ENCODE assay signal across 9 mouse cellular contexts in the genomic region with DNA sequence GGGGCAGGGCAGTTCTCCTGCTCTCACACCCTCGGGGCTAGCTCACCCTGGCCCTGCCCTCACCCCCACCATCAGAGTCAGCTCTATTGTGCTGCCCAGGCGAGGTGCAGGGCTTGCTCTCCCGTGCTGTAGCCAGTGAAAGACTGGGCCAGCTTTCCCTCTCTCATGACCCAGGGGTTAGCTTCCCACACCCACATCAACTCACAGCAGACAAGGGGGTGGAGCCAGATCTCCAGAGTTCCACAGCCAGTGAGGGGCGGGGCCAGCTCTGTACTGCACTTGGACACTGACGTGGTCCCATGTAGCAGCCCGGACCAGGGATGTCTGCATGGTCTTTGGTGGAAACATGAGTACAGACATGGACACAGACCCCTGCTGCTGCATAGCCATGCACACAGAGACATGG. TPM values are rescaled to one million over a fixed set of nuclear protein-coding genes. Genes with fewer than 3 reads are reported as not detected.
DNase-seq lines count a peak whose midpoint lies in the region; ATAC-seq and TF ChIP-seq lines count a peak whose summit lies in the region.
"Had no signal": no experiment of that assay in that cellular context is flagged by ENCODE, and none has a peak within 500 bp of the region (broad histone marks: within the 10 kb centered on the region; RNA-seq: fewer than 3 reads in every experiment).

No protein-coding gene starts in this region.

- no peak for TF ChIP-seq CTCF in lung, postnatal 0 days (IDR thresholded peaks at IDR 0.05)

- H3K36me3 ChIP-seq in lung, postnatal 0 days (ENCODE audit: insufficient read depth, low read length): no peaks in the 10 kb centered on the region

- intact Hi-C loops in left cerebral cortex, postnatal 25 days (cut with DNase I): no loop called here

- H3K9me3 ChIP-seq in lung, postnatal 0 days (ENCODE audit: low read length): no peaks in the 10 kb centered on the region

- H3K9ac ChIP-seq in lung, postnatal 0 days (replicated peaks; ENCODE audit: low read depth): no peak overlapping the region

- no peaks in the 10 kb centered on the region for H3K27me3 ChIP-seq in lung, postnatal 0 days (replicated peaks; ENCODE audit: insufficient read depth, low read length)

- ATAC-seq in lung, postnatal 0 days: peak; percentile 87

- DNase-seq in heart, adult 11 months: peak; percentile 94
- DNase-seq in heart, adult 8-10 months (ENCODE audit: low spot score): no peak
- peak; percentile 23 for DNase-seq in gastrocnemius, postnatal 10 days
- DNase-seq in kidney, adult 9 months: peak; percentile 26
- DNase-seq in lung, postnatal 0 days (ENCODE audit: low spot score): peak; percentile 66
- DNase-seq in left cerebral cortex, postnatal 25 days (ENCODE audit: low spot score in 2 of 2): no peak
- DNase-seq in frontal cortex, postnatal 14 days (ENCODE audit: low spot score in 2 of 2): no peak
- DNase-seq in MN1 (ENCODE audit: low spot score): no peak

- no peaks in the 10 kb centered on the region for H3K4me1 ChIP-seq in lung, postnatal 0 days (ENCODE audit: insufficient read depth, low read depth, low read length)

- H3K4me3 ChIP-seq in lung, postnatal 0 days (ENCODE audit: low read depth, low read length): no peak overlapping the region

- TF ChIP-seq EP300 in lung, postnatal 0 days (IDR thresholded peaks at IDR 0.05): no peak

- 18% methylated on average over 6 of the region's 6 CpGs for WGBS in lung, postnatal 0 days

- H3K27ac ChIP-seq in lung, postnatal 0 days (ENCODE audit: low read length): no peak overlapping the region

- no peak overlapping the region for H3K4me2 ChIP-seq in lung, postnatal 0 days (replicated peaks; ENCODE audit: low read depth, low read length)

RNA-seq across cellular contexts. Expression of gene Nfe2l3, which starts 33.4 kb away (rescaled TPM):
- under 1 TPM in 2 of 4 experiments, not detected in 2; 0.28 to 0.35 TPM for total RNA-seq in heart, adult 8-10 months (2022)
- under 1 TPM; 0.12 to 0.16 TPM for total RNA-seq in gastrocnemius, postnatal 10 days (2021)
- 2.9 and 3.0 TPM in 2 replicates for polyA plus RNA-seq in lung, postnatal 0 days (2015; fragmentation: Nextera tagmentation; extraction: Ambion mirVana)
- total RNA-seq in left cerebral cortex, postnatal 25 days (2021): 1 to 10 TPM; 1.7 to 2.2 TPM
- total RNA-seq: gastrocnemius, adult 8-10 months had no signal

Comparison
In these comparisons a context has a peak if more than half of its experiments do, and no peak if none do; other contexts are left out.
1. DNase-seq: peak in heart, adult 11 months (single experiment), gastrocnemius, postnatal 10 days (single experiment), kidney, adult 9 months (single experiment) and lung, postnatal 0 days (single experiment); none in heart, adult 8-10 months (single experiment), left cerebral cortex, postnatal 25 days (0 of 2), frontal cortex, postnatal 14 days (0 of 2) and MN1 (single experiment).